ENCODE assay signal across 8 mouse cellular contexts in genomic region chrX:7638401-7639091, GRCm38 (mm10). TPM values are rescaled to one million over a fixed set of nuclear protein-coding genes. Genes with fewer than 3 reads are reported as not detected.
DNase-seq lines count a peak whose midpoint lies in the region; ATAC-seq lines count a peak whose summit lies in the region.

Syp (plus strand) TSS chrX:7638471.

- 0 out of 2 replicates have a peak, but pooled peaks cover 6% of the 10 kb centered on the region for H3K4me1 ChIP-seq in hindbrain, embryonic 14.5 days (replicated peaks; ENCODE audit: control insufficient read depth, insufficient read depth, low read length)

- H3K9me3 ChIP-seq in hindbrain, embryonic 14.5 days (ENCODE audit: control insufficient read depth, low read length) = no peaks in the 10 kb centered on the region

- peaks cover 18% of the 10 kb centered on the region; the same call in 1 of the 2 replicates for H3K36me3 ChIP-seq in hindbrain, embryonic 14.5 days (replicated peaks; ENCODE audit: control insufficient read depth, insufficient read depth)

- H3K27me3 ChIP-seq in hindbrain, embryonic 14.5 days (ENCODE audit: control insufficient read depth, insufficient read depth, low read length) = no peaks in the 10 kb centered on the region

- peak within 1 kb of the TSS; percentile 62 for H3K4me2 ChIP-seq in hindbrain, embryonic 14.5 days (replicated peaks)

- peak; percentile 90 for DNase-seq in R1 (ENCODE audit: low read depth, low spot score)
- peak; percentile 96 to 97 for DNase-seq in cerebellum, postnatal 10 days
- peak; percentile 75 for DNase-seq in frontal cortex, postnatal 14 days (ENCODE audit: low spot score in 2 of 2)
- DNase-seq in hindbrain, embryonic 14.5 days (ENCODE audit: low spot score) = peak; percentile 82
- peak; percentile 82 to 84 for DNase-seq in layer of hippocampus, postnatal 36 days
- peak; percentile 70 for DNase-seq in lung, postnatal 14 days
- peak; percentile 64 for DNase-seq in ovary, postnatal 14 days (ENCODE audit: low spot score)
- peak; percentile 83 for DNase-seq in thymus, postnatal 0 days (ENCODE audit: low spot score)

- H3K9ac ChIP-seq in hindbrain, embryonic 14.5 days = peak within 1 kb of the TSS; percentile 76

- ATAC-seq in hindbrain, embryonic 14.5 days (ENCODE audit: low FRiP score) = peak; percentile 86

- WGBS in hindbrain, embryonic 14.5 days = 15% methylated on average over 41 of the region's 42 CpGs

- peak within 1 kb of the TSS; percentile 85 for H3K27ac ChIP-seq in hindbrain, embryonic 14.5 days

- peak within 1 kb of the TSS; percentile 50 for H3K4me3 ChIP-seq in hindbrain, embryonic 14.5 days (replicated peaks; ENCODE audit: low read length)

RNA-seq across cellular contexts. Expression of gene Syp, which starts in this region (rescaled TPM):
- 106 and 109 TPM in 2 replicates for polyA plus RNA-seq in hindbrain, embryonic 14.5 days (2014; fragmentation: Nextera tagmentation; extraction: Ambion mirVana)
- 1,000 to 10,000 TPM; 1,719 to 2,032 TPM for total RNA-seq in layer of hippocampus, postnatal 36 days (2021)
- 0.40 and 0.55 TPM in 2 replicates for polyA plus RNA-seq in thymus, postnatal 0 days (2015; fragmentation: Nextera tagmentation; extraction: Ambion mirVana)

Comparison
In these comparisons a context has a peak if more than half of its experiments do, and no peak if none do; other contexts are left out.
1. Peak in every context shown above with its lines: DNase-seq, ATAC-seq, H3K4me3 ChIP-seq and H3K27ac ChIP-seq.
2. RNA of gene Syp (polyA plus RNA-seq): 106 to 109 TPM in hindbrain, embryonic 14.5 days; 0.40 to 0.55 TPM in thymus, postnatal 0 days; every median in the first group is over 10 times any median in the second.
3. Peak in DNase-seq in thymus, postnatal 0 days; RNA of the gene not detected or under 1 TPM.